8 mouse cellular contexts compared by ENCODE assay signal in genomic region chr4:62735878-62736277, GRCm38 (mm10).
DNase-seq lines count a peak whose midpoint lies in the region; ATAC-seq lines count a peak whose summit lies in the region.

No protein-coding gene starts in this region.

- ATAC-seq in kidney, embryonic 15.5 days (replicated peaks; ENCODE audit: low FRiP score), result no peak
- no peak for ATAC-seq in limb, embryonic 11.5 days (ENCODE audit: insufficient number of reproducible peaks, low FRiP score, low TSS enrichment, low read depth)

- H3K4me3 ChIP-seq in kidney, embryonic 15.5 days (replicated peaks), result no peak overlapping the region
- no peak overlapping the region for H3K4me3 ChIP-seq in limb, embryonic 11.5 days (ENCODE audit: low read depth, low read length)

- H3K36me3 ChIP-seq in kidney, embryonic 15.5 days, result no peaks in the 10 kb centered on the region
- no peaks in the 10 kb centered on the region for H3K36me3 ChIP-seq in limb, embryonic 11.5 days (ENCODE audit: control insufficient read depth, insufficient read depth, low read length)

- H3K9me3 ChIP-seq in kidney, embryonic 15.5 days (replicated peaks), result no peaks in the 10 kb centered on the region
- H3K9me3 ChIP-seq in limb, embryonic 11.5 days (ENCODE audit: control insufficient read depth, low read length), result no peaks in the 10 kb centered on the region

- no peaks in the 10 kb centered on the region for H3K27me3 ChIP-seq in kidney, embryonic 15.5 days
- no peaks in the 10 kb centered on the region for H3K27me3 ChIP-seq in limb, embryonic 11.5 days (ENCODE audit: control insufficient read depth, insufficient read depth, low read length)

- H3K9ac ChIP-seq in kidney, embryonic 15.5 days, result no peak overlapping the region
- H3K9ac ChIP-seq in limb, embryonic 11.5 days (ENCODE audit: low read length), result no peak overlapping the region

- peak overlapping the region; percentile 89 for H3K27ac ChIP-seq in kidney, embryonic 15.5 days
- H3K27ac ChIP-seq in limb, embryonic 11.5 days (replicated peaks; ENCODE audit: low read depth, low read length), result 0 out of 2 replicates have a peak overlapping the region, but pooled peaks have one; percentile 21

- WGBS in kidney, embryonic 15.5 days, result 61% methylated on average over 9 of the region's 9 CpGs
- WGBS in limb, embryonic 11.5 days, result 67% methylated on average over 9 of the region's 9 CpGs

- no peak overlapping the region for H3K4me2 ChIP-seq in kidney, embryonic 15.5 days
- no peak overlapping the region for H3K4me2 ChIP-seq in limb, embryonic 11.5 days (ENCODE audit: low read depth, severe bottlenecking)

- H3K4me1 ChIP-seq in kidney, embryonic 15.5 days, result peaks cover 69% of the 10 kb centered on the region
- H3K4me1 ChIP-seq in limb, embryonic 11.5 days (ENCODE audit: control insufficient read depth, insufficient read depth, low read length), result peaks cover 18% of the 10 kb centered on the region

- no peak for DNase-seq in kidney, adult 8-10 months
- peak; percentile 43 for DNase-seq in R1 (ENCODE audit: low read depth, low spot score)
- DNase-seq in cerebellum, postnatal 10 days, result peak; percentile 75 to 76
- DNase-seq in limb, embryonic 11.5 days (ENCODE audit: low spot score), result no peak
- no peak for DNase-seq in layer of hippocampus, postnatal 36 days
- no peak for DNase-seq in ovary, postnatal 36 days (ENCODE audit: low spot score)
- DNase-seq in thymus, postnatal 10 days (ENCODE audit: low spot score in 2 of 2), result no peak

Comparison
In these comparisons a context has a peak if more than half of its experiments do, and no peak if none do; other contexts are left out.
1. DNase-seq: peak in R1 (single experiment) and cerebellum, postnatal 10 days (2 of 2); none in kidney, adult 8-10 months (0 of 2), limb, embryonic 11.5 days (single experiment), layer of hippocampus, postnatal 36 days (0 of 2), ovary, postnatal 36 days (single experiment) and thymus, postnatal 10 days (0 of 2).